Mouse (Mus musculus) erythroblast, embryonic 14.5 days (primary cell): ENCODE data around the gene Ankrd13a. TPM values are rescaled to one million over a fixed set of nuclear protein-coding genes. Genes with fewer than 3 reads are reported as not detected.
A peak's percentile ranks its signal among the peaks of the same experiment; 100 is the strongest.

Source experiments
- H3K27me3 ChIP-seq: 2 replicates; pipeline ENCODE4 v1.6.1; 2012; ENCODE audit warnings: inconsistent platforms; ENCODE audit not compliant: control insufficient read depth
- H3K36me3 ChIP-seq: 2 replicates; pipeline ENCODE4 v1.6.1; 2012; ENCODE audit warnings: mild to moderate bottlenecking, inconsistent platforms; ENCODE audit not compliant: control insufficient read depth
- H3K4me1 ChIP-seq: 2 replicates; pipeline ENCODE4 v1.6.1; 2012; ENCODE audit warnings: inconsistent platforms; ENCODE audit not compliant: control insufficient read depth
- H3K4me3 ChIP-seq: replicated peaks from 2 replicates; pipeline ENCODE3; 2012; ENCODE audit warnings: moderate library complexity, mild to moderate bottlenecking, inconsistent platforms
- H3K9me3 ChIP-seq: 2 replicates; pipeline ENCODE4 v1.6.1; 2012; ENCODE audit warnings: low read length, inconsistent platforms, mixed read lengths; ENCODE audit not compliant: control insufficient read depth
- GATA1 ChIP-seq: IDR thresholded peaks from 2 replicates; pipeline ENCODE4 v1.6.1; 2012; ENCODE audit warnings: low read length, inconsistent platforms, mixed read lengths
- TAL1 ChIP-seq: IDR thresholded peaks from 3 replicates; pipeline ENCODE4 v1.6.1; 2012; ENCODE audit warnings: low read length, inconsistent platforms, mixed read lengths
- polyA plus RNA-seq: library from polyadenylated mRNA; stranded (reverse); fragments of >175 nt; gene quantifications from 2 replicates; pipeline ENCODE4 v1.2.3, GENCODE M21; 2012

Ankrd13a gene
- polyA plus RNA-seq, 1 experiment: 15.2 TPM

- Histone ChIP-seq H3K36me3 (peaks cover 98% of the 10 kb centered on the region), H3K27me3 (no peaks in the 10 kb centered on the region), H3K4me3 (no peak overlapping the region), H3K9me3 (no peaks in the 10 kb centered on the region), H3K4me1 (peaks cover 33% of the 10 kb centered on the region)
- TF ChIP-seq GATA1 (no peak), TAL1 (no peak)
These were observed 27.4 kb downstream of the Ankrd13a start for GRCm38 (mm10) chr5:114801841-114802240.

- Histone ChIP-seq H3K27me3 (no peaks in the 10 kb centered on the region), H3K36me3 (peaks cover 88% of the 10 kb centered on the region), H3K4me3 (no peak overlapping the region), H3K4me1 (peaks cover 44% of the 10 kb centered on the region), H3K9me3 (no peaks in the 10 kb centered on the region)
- no peak for TF ChIP-seq GATA1
- no peak for TF ChIP-seq TAL1
These were observed 28.8 kb downstream of the Ankrd13a start for GRCm38 (mm10) chr5:114803231-114803630.

- peaks cover 55% of the 10 kb centered on the region for H3K4me1 ChIP-seq
- H3K27me3 ChIP-seq: no peaks in the 10 kb centered on the region
- H3K4me3 ChIP-seq: no peak overlapping the region
- H3K9me3 ChIP-seq: no peaks in the 10 kb centered on the region
- peaks cover 85% of the 10 kb centered on the region for H3K36me3 ChIP-seq
- TF ChIP-seq GATA1 (no peak), TAL1 (no peak)
These were observed 29.9 kb downstream of the Ankrd13a start for GRCm38 (mm10) chr5:114804335-114804734.

GRCm38 (mm10) chr5:114804958-114805357, 30.5 kb downstream of the Ankrd13a start:
- TF ChIP-seq TAL1 (no peak), GATA1 (no peak)
- Histone ChIP-seq H3K9me3 (no peaks in the 10 kb centered on the region), H3K27me3 (no peaks in the 10 kb centered on the region), H3K4me3 (no peak overlapping the region), H3K4me1 (peaks cover 62% of the 10 kb centered on the region), H3K36me3 (peaks cover 84% of the 10 kb centered on the region)

- H3K27me3 ChIP-seq: no peaks in the 10 kb centered on the region
- no peak overlapping the region for H3K4me3 ChIP-seq
- H3K36me3 ChIP-seq: peaks cover 77% of the 10 kb centered on the region
- TF ChIP-seq TAL1 (no peak), GATA1 (no peak)
- H3K4me1 ChIP-seq: peaks cover 62% of the 10 kb centered on the region
- H3K9me3 ChIP-seq: no peaks in the 10 kb centered on the region
These were observed 31.2 kb downstream of the Ankrd13a start for GRCm38 (mm10) chr5:114805436-114806350.

- Histone ChIP-seq H3K36me3 (peaks cover 68% of the 10 kb centered on the region), H3K4me1 (peaks cover 58% of the 10 kb centered on the region), H3K27me3 (no peaks in the 10 kb centered on the region), H3K4me3 (no peak overlapping the region), H3K9me3 (no peaks in the 10 kb centered on the region)
- TF ChIP-seq GATA1 (no peak), TAL1 (no peak)
These were observed 32.2 kb downstream of the Ankrd13a start for GRCm38 (mm10) chr5:114806636-114807035.

- H3K27me3 ChIP-seq: no peaks in the 10 kb centered on the region
- H3K4me3 ChIP-seq: peak overlapping the region; percentile 4
- peaks cover 64% of the 10 kb centered on the region for H3K36me3 ChIP-seq
- H3K4me1 ChIP-seq: peaks cover 56% of the 10 kb centered on the region
- no peaks in the 10 kb centered on the region for H3K9me3 ChIP-seq
- no peak for TF ChIP-seq TAL1
- TF ChIP-seq GATA1: no peak
These were observed 32.6 kb downstream of the Ankrd13a start for GRCm38 (mm10) chr5:114807063-114807462.

- peaks cover 60% of the 10 kb centered on the region for H3K4me1 ChIP-seq
- peak overlapping the region; percentile 4 for H3K4me3 ChIP-seq
- H3K9me3 ChIP-seq: no peaks in the 10 kb centered on the region
- TF ChIP-seq GATA1: no peak
- TF ChIP-seq TAL1: no peak
- H3K27me3 ChIP-seq: no peaks in the 10 kb centered on the region
- peaks cover 60% of the 10 kb centered on the region for H3K36me3 ChIP-seq
These were observed 33.0 kb downstream of the Ankrd13a start for GRCm38 (mm10) chr5:114807468-114807867.

- Histone ChIP-seq H3K9me3 (no peaks in the 10 kb centered on the region), H3K36me3 (peaks cover 56% of the 10 kb centered on the region), H3K4me1 (peaks cover 64% of the 10 kb centered on the region), H3K27me3 (no peaks in the 10 kb centered on the region), H3K4me3 (no peak overlapping the region)
- TF ChIP-seq GATA1 (no peak), TAL1 (no peak)
These were observed 33.4 kb downstream of the Ankrd13a start for GRCm38 (mm10) chr5:114807893-114808292.
